Mouse (Mus musculus) C2C12 (cell line): ENCODE results near the gene Thbd. TPM values are rescaled to one million over a fixed set of nuclear protein-coding genes. Genes with fewer than 3 reads are reported as not detected.

Experiments
- H3K27me3 ChIP-seq: one replicate; pipeline ENCODE4 v1.6.1; 2011; ENCODE audit not compliant: control insufficient read depth, insufficient read depth, insufficient read length
- H3K36me3 ChIP-seq: one replicate; pipeline ENCODE4 v1.6.1; 2011; ENCODE audit not compliant: control insufficient read depth, insufficient read depth
- H3K4me3 ChIP-seq: one replicate; pipeline ENCODE4 v1.5.1; 2011; ENCODE audit warnings: mild to moderate bottlenecking, control low read depth; ENCODE audit not compliant: poor library complexity, insufficient read depth, severe bottlenecking
- H3K79me2 ChIP-seq: one replicate; pipeline ENCODE4 v1.6.1; 2011; ENCODE audit not compliant: control insufficient read depth, insufficient read depth
- H3K79me3 ChIP-seq: one replicate; pipeline ENCODE4 v1.6.1; 2011; ENCODE audit warnings: low read depth, control low read depth
- H3ac ChIP-seq: one replicate; pipeline ENCODE3; 2011; ENCODE audit warnings: low read depth; ENCODE audit not compliant: control insufficient read depth, insufficient read length
- CEBPB ChIP-seq: IDR thresholded peaks from one replicate; pipeline ENCODE4 v1.6.1; 2011; ENCODE audit warnings: low read depth, mild to moderate bottlenecking, control low read depth, moderate library complexity
- CTCF ChIP-seq: IDR thresholded peaks from one replicate; pipeline ENCODE4 v1.5.1; 2011; ENCODE audit not compliant: control insufficient read depth, insufficient read depth, insufficient read length
- FOSL1 ChIP-seq: IDR thresholded peaks from one replicate; pipeline ENCODE4 v1.8.0; 2011; ENCODE audit warnings: mild to moderate bottlenecking, low read length; ENCODE audit not compliant: poor library complexity, insufficient read depth, severe bottlenecking
- MAX ChIP-seq: IDR thresholded peaks from one replicate; pipeline ENCODE4 v1.6.1; 2011; ENCODE audit warnings: mild to moderate bottlenecking, control low read depth
- MYOD1 ChIP-seq: IDR thresholded peaks from one replicate; pipeline ENCODE4 v1.6.1; 2011; ENCODE audit warnings: low read depth; ENCODE audit not compliant: control insufficient read depth, insufficient read length
- MYOG ChIP-seq: IDR thresholded peaks from one replicate; pipeline ENCODE4 v1.6.1; 2011; ENCODE audit not compliant: control insufficient read depth, insufficient read length; ENCODE audit errors: extremely low read depth
- USF1 ChIP-seq: IDR thresholded peaks from one replicate; pipeline ENCODE4 v1.6.1; 2011; ENCODE audit warnings: low read depth, mild to moderate bottlenecking, control low read depth, moderate library complexity
- polyA plus RNA-seq: library from polyadenylated mRNA; unstranded; fragments of >200 nt; fragmentation: generic; extraction: Trizol; gene quantifications from one replicate; pipeline ENCODE4 v1.2.1, GENCODE M21; 2012; ENCODE audit warnings: missing spikeins

Thbd gene
- polyA plus RNA-seq, 1 experiment = 4.2 TPM

DNA sequence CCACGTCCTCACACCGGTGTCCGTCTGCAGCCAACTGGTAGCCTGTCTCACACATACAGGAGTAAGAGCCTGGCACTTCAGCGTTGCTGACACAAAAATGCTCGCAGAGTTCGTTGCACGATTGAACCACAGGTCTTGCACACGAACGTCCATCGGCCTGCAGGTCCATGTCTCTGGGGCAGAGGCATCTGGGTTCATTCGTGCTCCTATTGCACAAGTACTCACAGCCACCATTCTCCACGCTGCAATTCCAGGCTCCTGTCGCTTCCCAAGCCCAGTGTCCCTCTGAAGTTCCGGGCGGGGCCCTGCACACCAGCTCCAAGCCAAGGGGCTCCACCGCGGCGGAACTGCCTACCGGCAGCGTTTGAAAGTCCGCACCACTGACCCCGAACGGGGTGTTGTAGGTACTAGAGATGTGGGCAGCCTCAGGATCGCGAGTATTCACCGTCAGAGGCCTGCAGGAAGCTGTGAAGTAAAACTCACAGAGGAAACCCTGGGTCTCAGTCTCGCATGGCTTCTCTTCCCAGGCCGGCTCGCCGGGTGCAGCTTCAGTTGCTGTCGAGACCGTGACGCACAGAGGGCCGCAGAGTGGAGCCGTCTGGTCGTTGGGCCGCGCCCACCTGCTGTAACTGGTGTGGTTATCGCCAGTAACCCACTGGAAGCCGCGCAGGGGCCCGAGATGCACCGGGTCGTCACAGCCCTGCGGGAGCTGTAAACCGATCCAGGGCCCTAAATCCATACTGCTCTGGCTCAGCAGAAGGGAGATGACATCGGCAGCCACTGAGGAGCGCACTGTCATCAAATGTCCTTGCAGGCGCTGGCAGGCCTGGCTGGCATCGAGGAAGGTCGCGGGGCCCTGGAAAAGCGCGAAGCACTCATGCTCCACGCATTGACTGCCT lies 768 bp downstream of the Thbd start:
- Histone ChIP-seq H3ac (peak overlapping the region; percentile 62), H3K27me3 (no peaks in the 10 kb centered on the region), H3K79me3 (no peaks in the 10 kb centered on the region), H3K4me3 (peak overlapping the region; percentile 36), H3K79me2 (peaks cover 18% of the 10 kb centered on the region), H3K36me3 (no peaks in the 10 kb centered on the region)
- no peak for TF ChIP-seq CTCF
- TF ChIP-seq MYOG = no peak
- TF ChIP-seq MYOD1 = no peak
- TF ChIP-seq FOSL1 = no peak
- TF ChIP-seq USF1 = no peak
- no peak for TF ChIP-seq MAX
- no peak for TF ChIP-seq CEBPB

DNA sequence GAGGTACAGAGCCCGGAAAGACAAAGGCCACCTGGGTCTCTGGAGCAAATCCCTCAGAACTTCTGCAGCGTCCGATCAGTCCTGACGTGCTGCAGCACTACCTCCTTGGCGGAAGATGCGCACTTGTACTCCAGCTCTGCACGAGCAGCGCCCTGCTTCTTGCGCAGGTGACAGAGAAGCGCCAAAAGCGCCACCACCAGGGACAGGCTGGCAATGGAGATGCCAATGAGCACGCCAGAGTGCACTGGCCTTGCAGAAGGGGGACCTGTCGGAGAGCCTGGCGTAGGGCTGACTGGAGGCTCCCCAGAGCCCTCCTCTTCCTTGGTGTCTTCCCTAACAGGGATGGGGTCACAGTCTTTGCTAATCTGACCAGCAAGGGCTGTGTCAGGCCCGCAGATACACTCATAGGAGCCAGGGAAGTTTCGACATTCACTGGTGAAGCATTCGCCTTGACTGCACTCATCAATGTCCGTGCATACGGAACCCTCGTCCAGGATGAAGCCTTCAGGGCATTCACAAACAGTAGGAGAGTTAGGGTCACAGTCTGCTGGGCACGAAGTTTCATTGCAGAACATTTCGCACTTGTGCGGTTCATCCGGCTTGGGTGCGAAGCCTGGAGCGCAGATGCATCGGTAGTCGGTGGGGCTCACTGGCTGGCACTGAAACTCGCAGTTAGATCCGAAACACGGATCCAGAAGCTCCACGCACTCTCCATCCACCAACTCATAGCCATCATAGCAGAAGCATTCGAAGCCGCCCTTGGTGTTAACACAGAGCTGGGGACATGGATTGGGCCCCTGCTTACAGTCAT lies 1.6 kb downstream of the Thbd start:
- peak overlapping the region; percentile 36 for H3K4me3 ChIP-seq
- no peak for TF ChIP-seq USF1
- TF ChIP-seq MYOD1 = no peak
- TF ChIP-seq CEBPB = no peak
- TF ChIP-seq FOSL1 = no peak
- no peak for TF ChIP-seq CTCF
- no peak for TF ChIP-seq MYOG
- no peak for TF ChIP-seq MAX
- H3K79me3 ChIP-seq = no peaks in the 10 kb centered on the region
- H3ac ChIP-seq = no peak overlapping the region
- H3K79me2 ChIP-seq = peaks cover 18% of the 10 kb centered on the region
- H3K36me3 ChIP-seq = no peaks in the 10 kb centered on the region
- no peaks in the 10 kb centered on the region for H3K27me3 ChIP-seq

DNA sequence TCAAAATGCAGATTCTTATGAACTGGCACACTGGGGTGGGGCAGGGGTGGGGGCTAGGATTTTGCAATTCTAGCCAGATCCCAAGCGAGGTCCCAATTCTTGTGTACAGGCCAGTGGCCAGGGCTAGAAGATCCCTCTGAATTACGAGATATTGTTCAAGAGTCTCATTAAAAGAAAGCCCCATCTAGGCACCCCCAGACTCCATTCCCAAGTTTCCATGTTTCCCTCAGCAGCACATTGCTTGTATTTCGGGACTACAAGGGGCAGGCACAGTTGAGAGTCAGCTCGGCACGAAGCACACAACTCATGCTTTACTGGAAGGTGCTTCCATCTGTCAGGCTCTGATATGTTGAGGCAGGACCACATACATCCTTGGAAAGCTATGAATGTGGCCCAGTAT lies 3.1 kb downstream of the Thbd start:
- Histone ChIP-seq H3K4me3 (no peak overlapping the region), H3K27me3 (no peaks in the 10 kb centered on the region), H3K79me3 (no peaks in the 10 kb centered on the region), H3K36me3 (no peaks in the 10 kb centered on the region), H3ac (no peak overlapping the region), H3K79me2 (peaks cover 18% of the 10 kb centered on the region)
- TF ChIP-seq MYOD1 (no peak), CEBPB (no peak), MAX (no peak), FOSL1 (no peak), CTCF (no peak), MYOG (no peak), USF1 (no peak)

DNA sequence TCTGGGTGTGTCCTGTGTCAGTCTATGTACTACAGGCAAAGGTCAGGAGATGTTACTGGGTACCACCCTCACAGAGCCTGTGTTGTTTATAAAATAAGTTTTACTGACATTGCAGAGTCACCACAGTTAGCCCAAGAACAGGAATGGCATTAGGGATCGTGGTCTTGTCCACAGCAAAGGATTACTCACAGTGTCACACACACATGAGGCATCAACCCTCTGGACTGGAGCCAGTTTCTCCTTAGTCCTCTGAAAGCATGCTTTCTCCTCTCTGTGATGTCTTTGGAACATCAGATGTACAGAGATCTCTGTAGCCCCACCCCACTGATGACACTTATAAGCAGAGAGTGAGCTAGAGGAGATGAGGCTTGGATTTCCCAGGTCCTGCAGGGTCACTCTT lies 5.8 kb downstream of the Thbd start:
- no peak overlapping the region for H3ac ChIP-seq
- no peaks in the 10 kb centered on the region for H3K27me3 ChIP-seq
- H3K36me3 ChIP-seq = no peaks in the 10 kb centered on the region
- H3K4me3 ChIP-seq = no peak overlapping the region
- TF ChIP-seq MAX (peak; percentile 63), CTCF (no peak)
- H3K79me3 ChIP-seq = no peaks in the 10 kb centered on the region
- H3K79me2 ChIP-seq = peaks cover 15% of the 10 kb centered on the region

DNA sequence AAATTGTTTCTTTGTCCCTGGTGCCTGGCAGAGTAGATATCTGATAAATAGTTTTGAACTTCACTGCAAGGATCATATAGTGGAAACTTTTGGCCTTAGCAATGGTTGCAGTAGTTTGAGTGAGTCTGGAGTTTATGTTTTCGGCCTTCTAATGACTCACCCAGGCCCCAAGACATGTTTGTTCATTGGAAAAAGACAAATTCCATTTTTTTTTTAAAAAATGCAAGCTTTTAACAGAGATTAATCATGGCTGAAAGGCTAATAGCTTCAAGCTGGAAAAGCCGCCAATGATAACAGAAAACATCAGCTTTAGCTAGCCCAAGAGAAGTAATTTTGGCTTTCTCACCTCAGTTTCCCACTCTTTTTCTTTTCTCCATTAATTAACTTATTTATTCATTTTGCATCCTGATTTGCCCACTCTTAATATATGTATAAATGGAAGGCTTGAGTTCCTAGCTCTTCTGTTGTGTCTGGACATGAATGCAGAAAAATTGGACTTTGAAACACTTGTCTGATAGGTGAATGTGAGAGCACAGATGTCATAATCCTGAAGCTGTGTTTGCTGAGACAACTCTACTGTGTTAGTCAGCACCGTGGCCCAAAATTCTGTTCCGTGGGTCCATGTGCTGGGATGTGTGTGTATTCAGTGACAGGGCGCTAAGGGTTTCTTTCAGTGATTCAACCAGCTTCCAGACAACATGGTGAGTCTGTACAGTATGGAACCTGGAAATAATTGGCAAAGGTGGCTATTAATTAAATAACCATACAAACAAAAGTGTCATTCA lies 8.9 kb downstream of the Thbd start:
- no peaks in the 10 kb centered on the region for H3K27me3 ChIP-seq
- H3K79me3 ChIP-seq = no peaks in the 10 kb centered on the region
- no peaks in the 10 kb centered on the region for H3K79me2 ChIP-seq
- no peak overlapping the region for H3K4me3 ChIP-seq
- no peak for TF ChIP-seq USF1
- TF ChIP-seq CTCF = no peak
- TF ChIP-seq FOSL1 = no peak
- no peak for TF ChIP-seq MYOG
- TF ChIP-seq MYOD1 = no peak
- TF ChIP-seq MAX = no peak
- no peak for TF ChIP-seq CEBPB
- H3ac ChIP-seq = no peak overlapping the region
- H3K36me3 ChIP-seq = no peaks in the 10 kb centered on the region
